Mouse (Mus musculus): ENCODE data around the gene Tnni3.

Tnni3 gene

DNA sequence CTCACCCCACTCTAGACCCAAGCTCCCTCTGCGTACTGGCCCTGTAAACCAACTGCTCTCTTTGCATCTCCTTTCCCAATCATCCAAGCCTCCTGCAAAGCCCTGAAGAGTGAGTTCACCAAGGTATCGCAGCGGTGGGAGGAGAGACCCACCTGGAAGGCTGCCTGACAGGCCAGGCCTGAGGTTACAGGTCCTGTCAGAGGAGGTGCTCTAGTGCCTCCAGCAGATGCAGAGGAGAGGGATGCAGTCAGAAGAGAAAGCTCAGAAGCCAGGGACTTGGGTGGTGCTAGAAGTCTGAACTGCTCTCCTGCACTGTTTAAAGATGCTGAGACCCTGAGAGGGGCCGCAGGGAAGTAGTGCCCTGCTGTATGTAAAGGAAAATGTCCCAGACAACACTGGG, 25.0 kb downstream of the Tnni3 start:
- DNase-seq (ENCODE audit: low read depth, low spot score), result no peak

DNA sequence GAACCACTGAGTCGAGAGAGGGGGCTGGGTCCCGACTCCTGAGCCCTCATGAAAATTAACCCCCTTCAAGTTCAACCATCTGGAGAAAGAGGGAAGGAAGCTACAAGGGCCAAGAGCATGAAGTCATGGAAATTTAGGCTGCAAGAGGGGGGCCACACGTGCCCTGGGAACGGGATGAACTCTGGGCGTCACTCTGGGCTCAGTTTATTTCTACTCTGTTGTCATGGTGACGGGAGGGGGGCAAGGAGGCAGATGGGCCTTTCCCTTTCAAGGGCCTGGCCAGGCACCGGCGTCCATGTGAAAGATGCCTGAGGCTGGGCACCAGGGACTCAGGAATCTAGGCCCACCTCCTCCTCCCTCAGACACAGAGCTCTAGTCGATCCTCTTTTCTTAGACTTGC, 25.8 kb downstream of the Tnni3 start:
- DNase-seq (ENCODE audit: low read depth, low spot score), result peak; percentile 78

DNA sequence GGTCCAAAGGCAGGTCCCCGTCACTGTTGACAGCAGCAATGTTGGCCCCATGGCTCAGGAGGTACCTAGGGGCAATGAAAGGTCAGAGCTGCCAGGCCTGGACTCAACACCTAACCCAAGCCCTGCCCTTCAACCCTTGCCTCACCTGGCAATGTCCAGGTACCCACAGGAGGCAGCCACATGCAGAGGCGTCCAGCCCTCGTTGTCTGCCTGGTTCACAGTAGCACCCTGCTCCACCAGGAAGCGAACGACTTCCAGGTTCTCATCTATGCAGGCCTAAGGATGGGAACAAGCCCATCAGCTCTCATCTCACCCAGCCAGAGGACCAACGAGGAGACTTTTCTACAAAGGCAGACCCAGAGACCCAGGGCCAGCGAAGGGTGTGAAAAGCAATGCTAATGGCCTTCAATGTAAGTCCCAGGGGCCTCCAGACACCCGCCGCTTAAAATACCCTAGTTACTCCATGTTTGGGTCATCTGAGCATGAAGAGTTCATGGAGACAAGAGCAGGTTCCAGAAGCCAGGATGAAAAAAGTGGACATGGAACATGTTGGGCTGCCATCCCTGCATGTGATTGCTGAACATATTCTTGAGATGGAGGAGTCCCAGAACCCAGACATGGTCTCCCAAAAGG, 26.6 kb downstream of the Tnni3 start:
- DNase-seq (ENCODE audit: low read depth, low spot score), result no peak

DNA sequence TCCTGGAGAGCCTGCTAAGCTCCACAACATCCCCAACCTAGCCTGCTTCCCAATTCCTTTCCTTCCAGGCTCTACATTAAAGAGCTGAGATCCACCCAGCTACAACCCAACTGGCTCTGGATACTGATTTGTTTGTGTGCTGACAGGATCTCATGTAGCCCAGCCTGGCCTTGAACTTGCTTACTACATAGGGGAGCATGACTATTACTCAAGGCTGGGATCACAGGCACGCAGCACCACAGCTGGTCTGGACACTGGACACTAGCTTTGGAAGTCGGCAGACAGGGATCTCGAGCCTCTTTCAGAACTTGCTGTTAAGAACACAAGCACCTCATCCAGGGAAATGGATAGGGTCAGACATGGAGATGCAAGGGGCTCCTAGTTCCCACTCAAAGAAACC, 27.6 kb downstream of the Tnni3 start:
- DNase-seq (ENCODE audit: low read depth, low spot score), result no peak

DNA sequence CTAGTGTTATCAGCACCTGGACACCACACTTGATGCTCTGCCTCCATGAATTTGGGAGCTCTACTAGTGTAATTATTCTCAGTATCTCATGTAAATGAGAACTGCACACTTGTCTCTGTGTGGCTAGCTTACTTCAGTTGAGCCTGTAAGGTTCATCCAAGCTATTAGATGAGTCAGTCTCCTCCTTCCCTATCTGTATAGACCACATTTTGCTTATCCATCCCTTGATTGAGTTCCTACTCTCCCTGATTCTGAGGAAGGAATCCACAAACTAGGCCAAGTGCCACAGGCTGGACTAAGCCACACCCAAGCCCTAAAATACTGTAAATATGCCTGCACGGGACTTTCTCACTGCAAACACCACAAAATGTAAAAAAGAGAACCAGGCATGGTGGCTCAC, 30.0 kb downstream of the Tnni3 start:
- DNase-seq (ENCODE audit: low read depth, low spot score), result no peak

DNA sequence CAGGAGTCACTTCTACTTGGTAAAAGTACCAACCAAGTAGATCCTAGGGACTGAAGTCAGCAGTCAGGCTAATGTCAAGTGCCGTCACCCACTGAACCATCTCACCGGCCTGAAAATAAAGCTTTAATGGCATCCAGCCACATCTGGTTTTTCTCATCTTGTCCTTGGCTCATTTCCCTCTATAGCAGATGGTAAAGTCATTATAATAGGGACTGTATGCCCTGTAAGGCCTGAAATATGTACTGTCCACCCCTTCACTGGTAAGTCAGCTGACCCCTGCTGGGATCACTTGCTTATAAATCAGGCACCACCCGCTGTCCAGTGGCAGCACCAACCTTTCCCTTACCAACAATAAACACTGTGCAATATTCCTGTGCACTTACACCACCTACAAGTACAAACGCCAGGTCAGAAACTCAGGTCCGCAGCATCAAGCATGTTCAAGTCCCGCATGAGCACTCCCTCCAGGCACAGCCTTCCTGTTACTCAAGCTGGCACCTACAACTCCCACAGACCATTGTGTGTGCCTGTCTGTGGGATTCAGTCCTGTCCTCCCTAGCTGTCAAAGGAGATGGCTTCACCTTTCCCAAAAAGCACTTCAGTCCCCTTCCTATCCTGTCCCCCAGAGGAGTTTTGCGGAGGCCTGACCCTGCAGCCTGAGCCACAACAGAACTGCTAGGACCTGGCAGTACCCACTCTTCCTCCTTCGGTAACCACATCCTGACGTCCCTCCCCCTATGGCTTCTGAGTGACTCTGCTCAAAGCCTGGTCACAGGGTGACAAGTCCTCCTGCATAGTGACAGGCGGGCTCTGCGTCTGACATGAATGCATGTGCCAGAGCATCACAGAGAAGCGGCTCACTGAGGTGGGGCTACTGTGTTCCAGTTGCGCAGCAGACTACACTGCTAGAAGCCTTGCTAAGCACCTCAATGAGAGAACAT, 31.5 kb downstream of the Tnni3 start:
- DNase-seq (ENCODE audit: low read depth, low spot score), result peak; percentile 54

DNA sequence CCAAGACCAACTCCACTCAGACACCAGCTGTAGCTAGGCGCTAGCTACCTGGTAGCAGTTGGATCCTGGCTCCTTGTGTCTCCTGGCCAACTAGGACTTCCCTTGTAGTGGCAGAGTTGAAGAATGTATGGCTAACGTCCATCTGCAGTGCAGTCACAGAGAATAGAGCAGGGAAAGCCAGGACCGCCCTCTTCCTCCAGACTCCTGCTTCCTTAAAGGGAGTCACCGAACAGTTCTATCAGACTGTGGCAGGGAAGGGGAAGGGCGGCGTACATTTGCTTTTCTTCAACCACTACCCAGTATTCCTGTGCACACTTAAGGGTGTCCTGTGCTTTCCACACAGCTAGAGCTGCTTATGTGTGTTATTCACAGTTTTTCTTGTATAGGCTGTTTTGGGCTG, 32.7 kb downstream of the Tnni3 start:
- DNase-seq (ENCODE audit: low read depth, low spot score), result no peak

DNA sequence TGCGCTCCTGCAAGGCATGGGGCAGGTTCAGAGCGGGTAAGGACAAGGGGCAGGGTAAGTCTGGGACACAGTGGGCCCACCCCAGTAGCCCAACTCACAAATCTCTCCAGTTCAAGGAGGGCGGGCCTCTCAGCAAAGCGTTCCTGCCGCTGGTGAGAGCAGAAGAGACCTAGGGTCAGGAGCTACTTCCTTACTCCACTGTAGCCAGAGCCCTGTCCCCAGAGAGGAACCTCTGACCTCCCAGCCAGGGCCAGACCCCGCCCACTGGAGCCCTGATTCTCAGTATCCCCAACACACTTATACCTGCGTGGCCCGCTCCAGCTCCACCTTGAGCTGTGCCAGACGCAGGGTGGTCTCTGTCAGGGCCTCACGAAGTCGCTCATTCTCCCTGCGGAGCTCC, 41.7 kb downstream of the Tnni3 start:
- DNase-seq (ENCODE audit: low read depth, low spot score), result no peak

DNA sequence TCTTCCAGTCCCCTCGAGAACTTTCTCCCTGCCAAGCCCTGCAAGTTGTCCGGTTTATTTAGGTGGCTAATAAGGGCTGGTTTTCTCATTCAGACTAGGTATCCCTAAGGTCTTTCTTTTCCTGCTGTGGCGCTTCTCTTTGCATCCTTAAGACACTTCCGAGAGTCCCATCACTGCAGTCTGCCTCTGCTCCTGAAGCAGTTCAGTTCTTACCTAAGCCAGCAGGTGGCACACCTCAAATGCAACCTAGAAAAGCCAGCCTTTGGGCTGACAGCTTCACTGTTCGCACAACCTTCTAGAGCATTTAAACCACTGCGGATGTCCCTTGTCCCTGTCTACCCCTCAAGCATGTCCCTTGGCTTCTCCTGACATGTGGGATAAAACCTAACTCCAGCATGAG, 44.4 kb downstream of the Tnni3 start:
- no peak for DNase-seq (ENCODE audit: low read depth, low spot score)

DNA sequence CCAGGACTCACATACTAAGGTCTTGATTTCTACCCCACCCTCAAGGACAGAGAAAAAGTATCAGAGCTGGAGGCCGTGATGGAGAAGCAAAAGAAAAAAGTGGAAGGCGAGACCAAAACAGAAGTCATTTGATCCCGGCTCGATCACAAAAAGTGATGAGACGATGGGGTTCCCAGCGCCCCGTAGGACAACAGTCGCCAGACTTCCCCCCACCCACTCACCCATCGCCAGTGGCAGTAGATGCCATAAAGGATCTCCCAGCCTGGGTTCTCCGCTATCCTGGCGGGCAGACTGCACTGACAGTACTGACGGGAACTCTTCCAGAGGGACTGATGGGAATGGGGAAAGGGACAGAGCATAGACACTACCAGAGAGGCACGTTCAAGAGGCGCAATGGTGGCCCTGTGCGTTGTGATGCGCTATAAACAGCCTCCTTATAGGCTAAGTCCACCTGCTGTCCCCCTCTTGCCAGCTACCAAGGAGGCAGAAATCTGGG, 45.2 kb downstream of the Tnni3 start:
- no peak for DNase-seq (ENCODE audit: low read depth, low spot score)

DNA sequence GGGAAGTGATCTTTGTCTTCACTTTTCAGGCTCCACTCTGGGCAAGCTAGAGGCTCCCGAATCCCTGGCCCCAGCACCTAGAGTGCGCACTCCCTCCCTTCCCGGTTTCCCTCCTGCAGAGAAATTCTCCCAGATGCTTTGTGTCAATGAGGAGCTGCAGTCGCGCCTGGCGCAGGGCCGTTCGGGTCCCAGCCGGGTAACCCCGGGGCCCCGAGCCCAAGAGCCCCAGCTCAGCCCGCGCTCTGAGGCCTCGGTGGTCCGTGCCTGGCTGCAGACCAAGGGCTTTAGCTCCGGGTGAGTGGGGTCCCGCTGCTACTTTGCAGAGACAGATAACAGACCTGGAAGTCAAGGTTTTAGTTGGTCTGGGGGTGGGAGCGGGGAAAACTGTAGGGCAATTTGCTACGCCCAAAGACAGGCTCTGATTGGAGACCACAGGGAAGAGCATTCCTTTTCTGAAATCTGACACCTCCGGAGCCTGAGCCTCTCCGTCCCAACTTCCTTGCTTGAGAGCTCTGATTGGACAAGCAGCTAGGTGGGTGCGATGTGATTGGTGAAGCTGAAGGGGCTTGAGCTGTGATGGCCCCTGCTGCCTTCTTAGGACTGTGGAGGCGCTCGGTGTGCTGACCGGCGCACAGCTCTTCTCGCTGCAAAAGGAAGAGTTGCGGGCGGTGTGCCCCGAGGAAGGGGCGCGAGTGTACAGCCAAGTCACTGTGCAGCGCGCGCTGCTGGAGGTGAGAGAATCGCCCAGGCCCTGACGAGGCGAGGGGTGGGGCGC, 45.8 kb downstream of the Tnni3 start:
- DNase-seq (ENCODE audit: low read depth, low spot score), result peak; percentile 96

DNA sequence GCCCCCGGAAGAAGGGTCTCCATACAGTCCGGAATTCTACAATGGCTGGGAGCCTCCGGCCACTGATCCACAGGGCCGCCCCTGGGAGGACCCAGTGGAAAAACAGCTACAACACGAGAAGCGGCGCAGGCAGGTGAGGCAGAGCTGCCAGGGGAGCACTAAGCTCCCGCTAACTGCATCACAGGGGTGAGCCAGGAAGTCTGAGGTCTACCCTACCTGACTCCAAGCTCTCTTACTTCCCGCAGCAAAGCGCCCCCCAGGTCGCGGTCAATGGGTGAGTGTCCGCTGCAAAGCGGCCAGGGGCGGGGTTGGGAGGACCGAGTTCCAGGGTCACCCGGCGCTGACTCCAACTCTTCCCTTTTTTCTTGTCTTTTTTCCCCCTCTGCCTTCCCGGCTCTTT, 50.1 kb downstream of the Tnni3 start:
- DNase-seq (ENCODE audit: low read depth, low spot score), result no peak

DNA sequence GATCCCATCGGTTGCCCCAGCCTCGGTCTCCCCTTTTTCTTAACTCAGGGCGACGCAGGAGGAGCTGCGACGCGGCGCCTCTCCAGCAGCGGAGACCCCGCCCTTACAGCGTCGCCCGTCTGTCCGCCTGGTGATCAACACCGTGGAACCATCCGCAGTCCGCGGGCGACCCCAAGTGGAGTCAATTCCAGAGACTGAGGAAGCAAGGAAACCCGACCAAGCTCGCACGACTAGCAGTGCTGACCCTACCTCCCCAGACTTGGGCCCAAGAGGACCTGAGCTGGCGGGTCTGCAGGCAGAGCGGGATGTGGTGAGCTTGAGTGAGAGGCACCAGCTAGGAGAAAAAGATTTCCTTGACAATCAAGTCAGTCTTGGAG, 52.9 kb downstream of the Tnni3 start:
- peak; percentile 78 for DNase-seq (ENCODE audit: low read depth, low spot score)

DNA sequence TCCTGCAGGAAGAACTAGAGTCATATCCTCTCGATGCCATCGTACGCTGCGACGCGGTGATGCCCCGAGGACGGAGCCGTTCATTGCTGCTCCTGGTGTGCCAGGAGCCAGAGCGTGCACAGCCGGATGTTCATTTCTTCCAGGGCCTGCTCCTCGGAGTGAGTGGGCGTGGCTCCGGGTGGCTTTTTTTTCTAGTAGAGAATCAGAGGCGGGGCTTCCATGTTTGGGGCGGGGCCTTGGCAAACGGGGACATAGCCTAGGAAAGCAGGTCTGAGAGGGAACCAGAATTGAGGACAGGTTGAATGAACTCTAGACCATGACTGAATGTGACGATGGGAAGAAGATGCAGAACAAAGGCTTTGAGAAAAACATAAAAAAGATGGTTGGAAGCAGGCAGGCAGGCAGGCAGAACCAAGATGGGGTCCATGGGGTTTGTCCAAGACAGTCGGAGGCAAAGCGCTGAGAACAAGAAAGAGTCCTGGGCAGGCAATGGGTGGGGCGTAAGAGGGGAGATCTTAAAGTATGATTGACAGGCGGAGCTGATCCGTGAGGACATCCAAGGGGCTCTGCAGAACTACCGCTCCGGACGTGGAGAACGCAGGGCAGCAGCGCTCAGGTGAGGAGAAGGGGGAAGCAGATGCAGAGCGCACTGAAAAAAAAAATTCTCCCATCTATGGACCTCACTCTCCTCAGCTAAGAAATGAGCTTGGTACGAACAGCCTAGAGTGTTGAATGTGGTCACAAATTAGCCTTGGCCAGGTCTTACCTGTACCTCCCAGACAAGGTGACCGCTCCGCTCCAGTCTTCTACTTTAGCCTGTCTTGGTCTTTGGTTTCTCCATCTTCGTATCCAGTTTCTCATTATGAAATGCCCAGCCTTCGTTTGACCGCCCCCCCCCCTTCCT, 53.5 kb downstream of the Tnni3 start:
- peak; percentile 60 for DNase-seq (ENCODE audit: low read depth, low spot score)
